Mouse (Mus musculus) liver (tissue): ENCODE measurements at regions not wholly inside any gene's neighbourhood (a gene's known extent, or its start where the extent isn't known, plus 50 kb on each side); places are given as distances from the start of the nearest gene placed in this dataset.

Source experiments
- DNase-seq: peaks from one replicate; pipeline ENCODE4 v3.0.0-alpha.2; 2020; ENCODE audit warnings: mixed read lengths

GRCm38 (mm10) chr5:24237201-24237600 lies 72.4 kb downstream of the Nupl2 start:
- no peak for DNase-seq

GRCm38 (mm10) chr5:24239006-24239405 lies 74.2 kb downstream of the Nupl2 start:
- DNase-seq, result no peak

DNA sequence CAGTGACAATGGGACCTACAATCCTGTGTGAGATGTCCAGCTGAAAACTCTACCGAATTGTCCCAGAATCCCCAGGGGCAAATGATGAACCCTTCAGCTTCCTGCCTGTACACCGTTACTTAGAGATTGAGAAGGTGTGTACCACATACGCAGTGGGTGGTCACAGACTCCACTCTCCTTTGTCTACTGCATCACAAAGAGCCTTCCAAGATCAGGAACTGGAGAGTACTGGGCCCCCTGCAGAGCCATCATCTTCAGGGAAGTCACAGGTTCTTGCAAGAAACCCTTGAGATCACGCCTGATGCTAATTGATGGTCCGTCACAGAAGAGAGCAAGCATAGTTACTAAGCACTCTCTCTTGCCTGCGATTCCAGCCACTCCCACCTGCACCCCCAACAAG lies 79.4 kb downstream of the Nupl2 start:
- DNase-seq, result no peak

DNA sequence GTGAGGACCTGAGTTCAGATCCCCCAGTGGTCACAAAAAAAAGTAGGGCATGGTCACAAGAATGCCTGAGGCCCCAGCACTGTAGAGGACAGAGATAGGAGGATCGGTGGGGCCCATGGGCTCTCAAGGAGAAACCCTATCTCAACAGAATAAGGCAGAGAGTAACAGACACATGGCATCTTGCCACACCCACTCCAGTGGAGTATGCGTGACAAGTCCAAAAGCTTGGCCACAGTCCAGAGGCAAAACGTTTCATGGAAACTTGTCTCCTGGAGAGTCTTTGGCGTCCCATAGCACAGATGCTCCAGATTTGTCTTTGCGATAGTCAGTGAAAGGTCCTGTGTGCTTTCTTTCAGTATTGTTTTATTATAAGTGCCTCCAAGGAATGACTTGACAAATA lies 90.7 kb downstream of the Nupl2 start:
- no peak for DNase-seq

GRCm38 (mm10) chr5:24261098-24261497 lies 90.3 kb downstream of the Kcnh2 start:
- DNase-seq, result peak; percentile 52

- peak; percentile 11 for DNase-seq
These were observed 89.3 kb downstream of the Kcnh2 start for GRCm38 (mm10) chr5:24262146-24262545.

DNA sequence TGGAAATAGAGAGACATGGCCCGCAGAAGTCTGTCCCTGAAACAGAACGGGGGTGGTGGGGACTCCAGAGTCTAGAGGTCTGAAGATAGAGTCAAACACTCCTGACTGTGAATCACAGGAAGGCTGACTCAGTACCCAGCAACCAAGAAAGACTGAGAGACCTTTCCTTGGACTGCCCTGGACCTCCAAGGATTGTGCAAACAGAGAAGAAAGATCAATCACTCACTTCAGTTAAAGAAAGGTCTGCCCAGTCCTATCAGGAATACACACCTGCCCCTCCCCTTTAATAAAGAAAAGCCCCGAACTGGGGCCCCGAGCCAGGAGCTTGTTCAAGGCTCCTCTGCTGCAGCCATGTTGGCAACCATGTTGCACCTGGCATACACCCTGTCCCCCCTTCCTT lies 87.3 kb downstream of the Kcnh2 start:
- no peak for DNase-seq

- DNase-seq, result no peak
These were observed 86.0 kb downstream of the Kcnh2 start for GRCm38 (mm10) chr5:24265431-24265830.

GRCm38 (mm10) chr5:24266344-24267295 lies 84.8 kb downstream of the Kcnh2 start:
- peak; percentile 78 for DNase-seq
